Mouse (Mus musculus): Measurements from ENCODE around the gene Sema3a.

Sema3a gene

DNA sequence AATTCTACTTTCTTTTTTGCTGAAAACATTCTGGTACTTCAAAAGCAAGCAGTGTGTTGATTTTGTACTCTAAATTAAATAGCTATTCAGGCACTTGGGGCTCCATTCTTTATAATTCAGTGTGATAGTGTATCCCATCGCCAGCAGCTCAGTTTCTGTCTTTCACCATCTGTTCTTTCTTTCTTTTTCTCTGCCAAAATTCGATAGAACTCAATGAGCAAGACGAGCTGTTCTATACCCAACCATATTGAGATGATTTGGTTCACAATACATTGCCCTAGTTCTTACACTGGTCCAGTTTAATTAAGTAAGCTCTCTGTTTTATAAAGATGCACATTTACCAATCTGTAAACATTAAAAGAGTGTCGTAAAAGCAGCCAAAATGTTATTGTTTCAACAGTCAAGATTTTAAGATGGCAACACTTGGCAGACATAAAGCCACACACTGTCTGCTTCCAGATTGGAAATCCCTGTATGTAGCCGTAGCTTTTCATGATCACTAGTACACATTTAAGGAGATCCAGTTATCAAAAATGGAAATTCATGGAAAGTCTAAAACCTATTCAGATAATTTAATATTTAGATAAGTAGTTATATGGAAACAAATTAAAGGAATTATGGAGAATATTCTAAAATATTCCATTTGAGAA, 296.2 kb downstream of the Sema3a start:
- DNase-seq (ENCODE audit: low spot score in 2 of 2) = no peak

DNA sequence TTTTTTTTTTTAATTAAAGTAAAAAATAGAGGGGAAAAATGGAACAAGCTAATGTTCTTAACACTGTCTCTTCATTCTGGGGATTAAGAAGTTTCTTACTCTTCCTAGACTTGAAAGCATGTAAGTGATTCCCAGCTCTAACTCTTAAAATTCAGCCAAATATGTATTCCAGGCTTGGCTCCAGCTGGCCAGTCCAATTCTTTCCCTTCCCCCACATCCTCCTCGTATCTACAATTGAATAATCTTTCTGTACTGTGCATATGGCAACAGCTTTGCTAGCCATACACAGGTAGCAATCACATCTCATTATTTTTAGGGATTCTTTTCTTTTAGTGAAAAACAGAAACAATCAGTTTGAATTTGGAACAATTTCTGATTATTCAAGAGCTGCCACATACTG, 303.5 kb downstream of the Sema3a start:
- DNase-seq (ENCODE audit: low spot score in 2 of 2) = no peak

DNA sequence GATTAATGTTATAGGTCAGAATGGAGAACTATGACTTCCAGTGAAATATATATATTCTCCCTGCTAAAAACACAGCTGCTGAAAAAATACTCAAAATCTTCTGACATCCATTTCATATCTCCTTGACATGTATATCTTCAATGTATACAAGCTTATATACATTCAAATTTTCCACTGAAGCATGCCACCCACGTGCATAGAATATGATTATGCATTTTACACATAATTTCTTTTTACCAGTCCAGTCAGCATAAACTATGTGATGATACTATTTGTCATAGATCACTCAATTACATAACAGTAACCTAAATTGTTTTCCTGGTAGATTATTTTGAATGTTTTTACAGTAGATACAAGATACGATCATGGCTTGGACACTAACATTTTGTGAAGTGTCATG, 306.6 kb downstream of the Sema3a start:
- DNase-seq (ENCODE audit: low spot score in 2 of 2) = no peak

DNA sequence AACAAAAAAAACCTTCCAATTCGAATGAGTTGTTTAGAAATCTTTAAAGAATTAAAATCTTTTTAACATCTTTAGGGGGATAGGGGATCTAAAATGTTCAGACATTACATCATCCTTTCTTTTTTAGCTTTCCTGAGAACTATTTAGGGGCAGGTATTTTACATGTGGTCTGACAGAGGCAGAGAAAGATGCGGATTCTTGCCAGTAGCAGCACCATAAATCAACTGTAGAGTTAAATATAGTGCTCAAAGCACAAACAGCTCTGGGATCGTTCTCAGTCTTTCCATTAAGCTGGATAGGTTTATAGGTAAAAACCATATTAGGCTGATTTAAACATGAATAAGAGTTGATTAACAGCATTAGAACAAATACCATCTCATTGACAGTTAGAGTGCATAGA, 307.4 kb downstream of the Sema3a start:
- DNase-seq (ENCODE audit: low spot score in 2 of 2) = no peak

DNA sequence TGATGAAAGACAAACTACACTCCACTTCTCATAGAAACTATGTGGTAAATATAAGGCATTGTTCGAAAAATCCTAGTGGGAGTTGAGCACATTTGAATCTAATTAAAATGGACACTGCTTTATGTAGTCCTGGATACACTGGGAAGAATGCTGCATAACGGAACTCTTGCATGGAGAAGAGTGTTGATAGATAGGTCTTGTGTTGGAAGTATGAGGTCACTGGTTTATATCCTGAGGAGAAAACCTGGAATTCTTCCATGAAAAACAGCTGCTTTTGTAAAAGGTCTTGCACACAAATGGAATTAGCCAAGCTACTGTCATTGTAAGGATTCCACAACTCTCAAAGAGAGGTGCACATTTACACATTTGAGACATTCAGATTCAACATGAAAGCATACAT, 308.1 kb downstream of the Sema3a start:
- no peak for DNase-seq (ENCODE audit: low spot score in 2 of 2)

DNA sequence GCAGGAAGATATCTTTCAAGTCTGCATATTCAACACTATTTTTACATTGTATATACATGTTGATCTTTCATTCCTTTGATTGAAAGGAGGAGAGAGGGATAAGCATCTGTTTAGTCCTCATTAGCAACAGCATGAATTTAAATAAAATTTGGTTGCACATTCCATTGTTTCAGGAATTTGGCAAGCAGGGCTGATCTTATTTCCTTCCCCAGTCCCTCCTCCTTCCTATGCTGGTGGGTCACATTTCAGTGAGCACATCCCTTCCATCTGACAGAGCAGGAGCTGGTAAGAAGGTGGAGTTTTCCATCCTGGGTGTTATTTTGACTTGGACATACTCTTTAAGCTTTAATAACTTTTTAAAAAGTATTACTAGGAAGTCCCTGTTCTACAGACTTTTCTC, 315.9 kb downstream of the Sema3a start:
- DNase-seq (ENCODE audit: low spot score in 2 of 2) = no peak

DNA sequence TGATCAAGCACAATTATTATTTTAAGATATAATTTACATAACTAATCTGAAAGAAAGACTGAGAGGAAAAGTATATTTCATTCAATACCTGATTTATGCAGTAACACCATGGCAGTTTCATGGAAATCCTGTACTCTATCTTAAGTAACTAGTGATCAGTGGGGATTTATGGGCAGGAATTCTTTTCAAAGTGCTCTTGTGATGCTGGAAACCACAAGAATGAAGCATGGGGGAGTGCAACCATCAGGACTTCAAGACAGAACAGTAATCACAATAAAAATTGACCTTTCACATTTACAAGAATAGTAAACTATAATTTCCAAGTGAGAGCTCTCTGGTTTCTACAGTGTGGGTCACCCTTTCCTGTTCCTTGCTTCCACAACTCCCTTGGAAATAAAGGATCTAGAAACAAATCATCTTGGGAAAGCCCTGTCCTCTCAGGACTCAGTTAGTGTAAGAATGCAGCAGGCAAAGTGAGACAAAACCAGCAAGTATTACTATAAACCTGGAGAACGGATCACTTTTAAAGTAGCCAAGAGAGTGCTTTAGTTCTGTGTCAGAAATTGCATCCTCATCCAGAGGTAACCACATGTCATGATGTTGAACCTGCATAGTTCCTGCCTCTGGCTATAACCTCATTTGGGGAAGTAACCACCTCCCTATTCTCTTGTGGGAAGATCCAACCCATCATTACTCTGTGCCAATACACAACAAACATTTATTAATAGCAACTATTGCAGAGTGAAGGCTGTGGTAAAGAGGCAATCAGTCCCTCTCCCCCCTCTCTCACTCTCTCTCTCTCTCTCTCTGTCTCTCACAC, 335.2 kb downstream of the Sema3a start:
- no peak for DNase-seq (ENCODE audit: low spot score in 2 of 2)

DNA sequence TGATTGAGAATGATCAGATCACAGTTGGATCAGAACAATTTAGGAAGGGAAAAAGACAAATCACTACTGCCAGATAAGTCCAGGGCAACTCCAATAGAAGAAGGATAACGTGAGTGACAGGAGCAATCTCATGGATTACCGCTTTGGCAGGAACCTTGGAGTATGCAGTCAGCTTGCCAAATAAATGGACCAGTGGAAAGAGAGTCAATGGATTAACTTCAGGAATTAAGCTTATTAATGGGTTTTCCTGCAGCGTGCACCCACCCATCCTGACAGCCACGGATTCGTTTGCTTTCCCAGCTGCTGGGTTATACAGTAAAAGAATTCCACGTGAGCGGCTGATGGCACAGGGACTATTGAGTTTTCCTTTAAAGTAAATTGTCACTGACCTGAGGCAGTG, 343.6 kb downstream of the Sema3a start:
- no peak for DNase-seq (ENCODE audit: low spot score in 2 of 2)

DNA sequence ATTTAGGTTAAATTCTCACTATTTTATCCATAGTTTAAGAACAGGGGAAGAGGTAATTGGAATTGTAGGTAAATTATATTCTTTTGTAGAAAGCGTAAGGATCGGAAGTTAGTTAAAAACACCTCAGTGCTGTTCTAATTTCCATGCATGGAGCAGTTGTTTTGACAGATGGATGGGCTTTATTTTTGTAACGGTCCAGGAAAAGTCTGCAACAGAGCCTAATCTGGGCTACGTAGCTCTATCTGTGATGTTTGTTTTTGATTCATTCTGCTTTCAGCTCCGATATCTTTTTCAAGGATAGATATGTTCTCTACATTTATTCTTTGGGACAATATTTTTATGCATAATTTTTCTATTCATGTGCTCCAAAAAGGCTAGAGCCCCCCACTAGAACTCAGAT, 344.2 kb downstream of the Sema3a start:
- no peak for DNase-seq (ENCODE audit: low spot score in 2 of 2)

DNA sequence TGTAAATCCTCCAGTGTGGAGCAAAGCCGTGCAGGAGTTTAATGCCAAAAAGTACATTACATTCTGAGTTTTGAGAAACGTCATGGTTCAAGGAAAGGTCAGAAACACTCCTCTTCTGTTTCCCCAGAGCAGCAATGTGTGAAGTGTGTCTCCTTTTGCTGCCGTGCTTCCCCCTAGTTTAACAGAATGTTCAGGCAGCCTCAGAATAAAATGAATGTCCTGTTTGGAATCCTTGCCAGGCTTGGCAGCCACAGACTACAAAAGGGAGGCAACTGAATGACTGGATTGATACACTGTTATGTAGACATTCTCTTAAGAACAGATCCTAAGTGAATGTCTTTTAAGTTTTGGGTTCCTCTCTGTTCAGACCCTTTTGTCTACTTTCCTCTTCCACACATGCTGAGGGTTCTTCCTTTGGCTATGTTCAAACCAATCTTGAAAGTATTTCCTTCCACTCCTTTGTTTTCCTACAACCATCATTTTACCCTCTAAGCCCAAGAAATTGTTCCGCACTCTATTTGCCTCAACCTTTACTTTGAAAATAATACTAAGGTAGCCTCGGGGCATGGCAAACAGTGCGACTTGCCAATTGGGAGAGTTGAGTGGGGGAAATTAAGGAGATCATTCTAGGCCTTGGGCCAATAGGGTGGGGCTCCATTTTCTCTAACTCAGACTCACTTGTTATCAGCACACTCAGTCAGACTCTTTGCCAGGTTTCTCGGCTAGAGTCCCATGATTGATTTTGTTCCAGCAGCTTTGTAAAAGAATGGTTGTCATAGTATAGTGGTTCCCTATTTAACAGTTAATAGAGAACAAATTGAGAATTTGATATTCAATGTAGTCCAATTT, 345.1 kb downstream of the Sema3a start:
- peak in 1 of 2 experiments; percentile 30 for DNase-seq (ENCODE audit: low spot score in 2 of 2)

DNA sequence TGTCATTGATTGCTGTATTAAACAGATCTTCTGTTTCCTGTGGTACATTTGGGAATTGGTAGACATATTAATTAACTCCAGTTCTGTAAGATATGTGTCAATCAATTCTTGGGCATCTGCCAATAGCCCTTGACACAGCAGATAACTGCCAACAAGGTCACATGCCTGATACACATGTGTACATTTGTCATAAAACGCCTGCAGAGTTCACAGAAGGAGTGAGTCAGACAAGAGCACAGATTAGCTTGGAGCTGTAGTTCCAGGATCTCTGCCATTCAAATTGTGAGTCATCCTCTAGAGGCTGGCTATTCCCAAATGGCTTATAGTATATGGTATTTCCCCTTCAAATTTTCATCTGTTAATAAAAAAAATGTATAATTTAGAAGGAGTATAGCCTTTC, 352.4 kb downstream of the Sema3a start:
- DNase-seq (ENCODE audit: low spot score in 2 of 2) = no peak

DNA sequence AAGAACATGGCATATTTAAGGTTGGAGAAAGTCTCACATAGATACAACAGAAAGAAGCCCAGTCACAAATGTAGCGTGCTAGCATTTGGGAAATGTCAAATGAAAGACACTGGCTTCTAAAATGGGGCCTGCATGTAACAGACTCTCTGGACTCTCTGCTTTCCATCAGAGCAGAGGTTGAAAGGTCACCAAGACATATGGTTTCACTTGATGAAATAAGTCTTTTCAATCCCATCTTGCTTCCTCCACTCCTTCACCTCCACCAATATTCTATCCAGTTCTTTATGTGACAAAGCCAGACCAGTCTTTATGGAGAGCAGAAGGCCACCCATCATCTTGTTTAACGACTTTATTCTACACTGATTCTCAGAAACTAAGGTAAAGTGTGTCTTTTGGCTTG, 363.5 kb downstream of the Sema3a start:
- DNase-seq (ENCODE audit: low spot score in 2 of 2) = no peak

DNA sequence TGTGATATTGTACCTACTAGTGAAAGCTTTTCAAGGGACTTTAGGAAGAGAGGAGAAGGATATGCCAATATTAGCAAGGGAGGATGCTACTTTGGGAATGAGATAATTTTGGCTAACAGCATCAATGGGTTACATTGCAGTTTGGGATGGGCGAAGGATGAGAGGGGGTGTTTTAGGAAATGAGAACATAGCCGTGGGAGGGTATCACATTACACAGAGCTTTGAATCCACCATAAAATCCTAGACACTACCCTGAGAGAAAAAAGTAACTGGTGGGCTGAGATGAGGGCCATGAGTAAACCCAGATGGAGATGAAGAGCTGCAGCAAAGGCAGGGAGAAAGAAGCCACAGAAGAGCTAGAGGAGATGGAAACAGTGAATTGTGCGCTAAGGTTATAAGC, 370.8 kb downstream of the Sema3a start:
- peak in 1 of 2 experiments; percentile 13 for DNase-seq (ENCODE audit: low spot score in 2 of 2)

DNA sequence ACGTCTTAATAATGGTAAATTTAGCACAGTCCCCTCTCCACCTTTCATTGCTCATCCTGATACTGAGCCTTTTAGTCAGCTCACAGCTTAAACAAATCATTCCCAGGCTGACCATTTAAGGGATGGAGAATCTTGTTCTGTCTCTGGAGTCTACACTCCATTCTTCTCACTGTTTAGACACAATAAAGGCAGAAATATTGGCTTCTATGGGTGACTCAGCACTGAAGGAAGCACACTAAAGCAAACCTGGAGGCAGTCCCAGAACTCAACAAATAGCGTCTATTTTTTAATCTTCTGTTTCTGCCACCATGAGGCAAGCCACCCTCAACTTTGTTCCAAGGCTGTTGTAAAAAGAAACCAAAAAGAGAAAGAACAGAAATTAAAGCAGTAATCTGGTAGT, 374.6 kb downstream of the Sema3a start:
- DNase-seq (ENCODE audit: low spot score in 2 of 2) = peak; percentile 30 to 67

DNA sequence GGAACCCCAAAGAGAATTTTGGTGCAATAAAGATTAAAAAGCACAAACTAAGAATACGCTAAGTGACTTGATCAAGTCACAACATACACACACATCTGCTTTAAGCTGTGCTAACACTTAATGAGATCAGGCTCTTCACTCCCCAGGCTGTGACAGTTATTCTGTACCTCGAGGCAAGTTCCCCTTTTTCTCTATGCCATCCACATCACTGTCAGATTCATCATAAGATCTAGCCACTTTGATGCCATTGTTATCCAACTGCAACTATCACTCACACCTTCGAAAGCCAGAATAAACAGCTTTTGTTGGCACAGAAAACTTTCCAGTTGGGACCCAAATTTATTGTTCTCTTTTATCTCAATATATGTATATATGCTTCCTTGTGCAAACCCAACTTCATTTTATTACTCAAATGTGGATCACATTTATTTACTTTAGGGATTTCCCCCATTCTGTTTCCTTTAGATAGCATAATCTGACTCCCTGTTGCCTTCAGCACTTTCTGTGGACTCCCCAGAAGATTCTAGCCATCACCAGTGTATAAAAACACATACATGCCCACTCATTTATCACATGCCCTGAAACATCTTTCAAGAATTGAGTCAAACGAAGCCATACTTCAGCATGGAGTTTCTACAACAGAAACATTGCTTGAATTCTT, 380.8 kb downstream of the Sema3a start:
- no peak for DNase-seq (ENCODE audit: low spot score in 2 of 2)

DNA sequence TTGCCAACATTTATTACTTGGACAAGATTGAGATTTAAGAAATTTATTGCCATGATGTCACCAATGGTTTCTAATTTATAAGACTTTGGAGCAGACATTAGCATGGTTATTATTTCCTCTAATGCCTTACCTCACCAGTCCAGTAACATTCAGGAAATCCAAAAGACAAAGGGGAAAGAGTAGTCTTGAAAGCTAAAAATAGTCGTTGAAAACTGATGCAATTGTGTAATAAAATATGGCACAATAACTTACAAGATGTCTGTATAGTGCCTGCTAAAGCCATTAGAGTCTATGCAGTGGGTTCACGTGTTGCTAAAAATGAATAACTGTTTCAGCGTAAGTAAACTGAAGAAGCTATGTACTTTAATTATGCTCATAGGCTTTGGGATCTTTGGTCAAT, 383.9 kb downstream of the Sema3a start:
- DNase-seq (ENCODE audit: low spot score in 2 of 2) = no peak

DNA sequence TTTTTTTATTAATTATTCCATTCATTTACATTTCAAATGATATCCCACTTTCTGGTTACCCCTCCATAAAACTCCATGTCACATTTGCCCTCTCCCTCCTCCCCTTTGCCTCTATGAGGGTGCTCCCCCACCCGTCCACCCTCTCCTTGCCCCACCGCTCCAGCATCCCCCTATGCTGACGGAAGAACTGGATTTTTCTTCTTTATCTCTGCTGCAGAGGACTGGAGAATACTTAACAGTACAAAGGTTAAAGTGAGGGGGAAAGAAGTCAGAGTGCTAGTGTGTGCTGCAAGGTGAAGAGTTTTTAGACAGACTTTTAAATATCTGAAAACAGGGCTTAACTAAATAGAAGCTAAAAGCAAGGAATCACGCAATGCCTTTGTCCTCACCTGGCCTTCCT, 391.8 kb downstream of the Sema3a start:
- DNase-seq (ENCODE audit: low spot score in 2 of 2) = no peak

DNA sequence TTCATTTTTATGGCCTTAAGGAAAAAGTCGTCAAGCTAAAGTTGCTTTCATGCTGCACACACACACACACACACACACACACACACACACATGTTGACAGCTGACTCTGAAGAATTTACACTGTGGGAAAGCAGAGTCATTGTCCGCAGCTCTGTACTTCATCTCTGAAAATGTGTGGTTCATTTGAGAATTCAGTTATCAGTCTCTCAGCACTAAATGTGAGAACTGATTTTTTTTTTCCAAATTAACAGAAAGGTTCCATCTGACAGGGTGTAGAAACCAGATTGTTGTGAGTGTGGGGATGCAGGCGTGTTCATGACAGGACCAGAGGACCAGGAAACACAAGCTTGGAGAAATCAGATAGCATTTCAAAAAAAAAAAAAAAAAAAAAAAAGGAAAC, 400.4 kb downstream of the Sema3a start:
- DNase-seq (ENCODE audit: low spot score in 2 of 2) = no peak

DNA sequence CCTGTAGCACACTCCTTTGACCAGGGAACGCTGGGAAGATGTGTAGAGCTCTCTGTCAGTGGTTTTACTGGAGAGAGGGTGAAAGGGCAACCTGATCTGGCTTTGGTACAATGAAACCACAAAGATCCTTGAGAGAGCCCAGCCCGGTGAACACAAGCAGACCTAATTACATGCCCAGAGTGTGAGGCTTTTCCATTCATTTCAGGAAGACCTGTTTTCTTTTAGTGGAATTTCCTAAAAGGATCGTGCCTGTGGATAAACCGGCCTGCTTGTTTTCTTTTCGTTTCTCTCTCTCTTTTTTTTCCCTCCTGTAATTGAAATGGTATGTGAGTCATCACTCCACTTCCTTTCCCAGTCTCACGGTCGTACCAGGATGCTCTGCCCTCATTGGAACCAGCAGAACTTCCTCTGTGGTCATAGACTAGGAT, 401.8 kb downstream of the Sema3a start:
- no peak for DNase-seq (ENCODE audit: low spot score in 2 of 2)

DNA sequence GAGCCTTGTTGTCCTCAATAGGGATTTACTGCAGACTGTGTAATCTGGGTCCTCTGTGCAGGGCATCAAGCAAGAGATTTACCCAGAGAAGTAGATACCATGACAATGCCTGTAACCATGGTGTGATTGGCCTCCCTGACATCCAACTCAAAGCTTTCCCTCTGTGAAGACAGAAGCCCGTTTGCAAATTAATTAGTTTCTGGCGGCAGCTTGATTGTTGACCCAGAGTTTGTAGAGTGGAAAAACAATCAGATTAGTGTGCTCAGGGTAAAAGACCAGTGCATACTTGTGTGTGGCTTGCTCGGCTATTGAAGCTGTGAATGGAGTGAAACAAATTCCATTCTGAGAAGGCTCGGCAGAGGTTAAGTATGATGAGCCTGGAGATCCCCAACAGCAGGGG, 404.0 kb downstream of the Sema3a start:
- no peak for DNase-seq (ENCODE audit: low spot score in 2 of 2)

DNA sequence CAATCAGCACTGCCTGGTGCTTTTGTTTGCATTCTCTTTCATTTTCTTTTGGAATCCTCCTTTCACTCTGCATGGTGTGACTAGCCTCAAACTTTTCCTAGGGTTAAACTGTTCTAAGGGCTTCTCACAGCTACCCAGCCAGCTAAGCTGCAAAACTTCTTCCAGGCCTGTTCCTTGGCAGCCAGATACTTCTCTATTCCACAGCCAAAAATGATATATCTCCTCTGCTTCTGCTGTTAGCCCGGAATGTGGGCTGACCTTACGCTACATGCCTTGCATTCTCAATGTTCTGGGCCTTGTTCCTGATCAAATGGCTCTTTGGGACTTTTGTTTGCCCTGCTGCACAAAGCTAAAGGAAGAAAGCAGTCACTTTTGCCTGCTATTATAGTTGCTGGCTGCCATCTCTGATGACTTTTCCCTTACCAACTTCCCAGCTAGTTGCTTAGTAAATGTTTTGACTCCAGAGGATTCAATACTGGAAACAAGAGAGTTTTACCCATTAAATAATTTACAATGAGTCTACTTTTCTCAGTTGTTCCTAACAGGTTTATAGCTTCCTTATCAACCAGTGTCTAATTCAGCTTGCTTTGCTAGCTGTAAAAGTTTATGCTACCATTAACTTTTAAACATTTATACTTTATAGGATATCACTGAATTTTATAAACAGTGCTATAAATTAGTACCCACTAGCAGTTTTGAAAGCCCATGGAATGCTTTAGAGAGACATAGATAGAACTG, 422.4 kb downstream of the Sema3a start:
- DNase-seq (ENCODE audit: low spot score in 2 of 2) = no peak
